Mouse (Mus musculus) intestine, postnatal 0 days (tissue): ENCODE measurements around the gene Gars. TPM values are rescaled to one million over a fixed set of nuclear protein-coding genes. Genes with fewer than 3 reads are reported as not detected.

ENCODE experiments used
- ATAC-seq: fragments of 200-750 bp; cut with Nextera tagmentation; 2 replicates; pipeline ENCODE4 v1.8.0; 2017; ENCODE audit warnings: mild to moderate bottlenecking, moderate TSS enrichment, moderate library complexity
- H3K27ac ChIP-seq: fragments of 300-500 bp; sonication (generic); 2 replicates; pipeline ENCODE4 v1.5.1; 2014; ENCODE audit warnings: mild to moderate bottlenecking, low read depth, low read length, moderate library complexity
- H3K27me3 ChIP-seq: fragments of 300-500 bp; sonication (generic); replicated peaks from 2 replicates; pipeline ENCODE4 v1.6.1; 2014; ENCODE audit warnings: low read length, mixed read lengths; ENCODE audit not compliant: control insufficient read depth, insufficient read depth
- H3K36me3 ChIP-seq: fragments of 300-500 bp; sonication (generic); 2 replicates; pipeline ENCODE4 v1.6.1; 2014; ENCODE audit warnings: mild to moderate bottlenecking, moderate library complexity; ENCODE audit not compliant: control insufficient read depth, insufficient read depth
- H3K4me1 ChIP-seq: fragments of 300-500 bp; sonication (generic); replicated peaks from 2 replicates; pipeline ENCODE4 v1.6.1; 2014; ENCODE audit warnings: antibody characterized with exemption, low read length, mixed read lengths; ENCODE audit not compliant: control insufficient read depth, insufficient read depth
- H3K4me2 ChIP-seq: fragments of 300-500 bp; sonication (generic); replicated peaks from 2 replicates; pipeline ENCODE4 v1.6.1; 2014; ENCODE audit warnings: low read depth, mild to moderate bottlenecking, moderate library complexity
- H3K4me3 ChIP-seq: fragments of 300-500 bp; sonication (generic); 2 replicates; pipeline ENCODE4 v1.5.1; 2014; ENCODE audit warnings: low read depth, low read length
- H3K9ac ChIP-seq: fragments of 300-500 bp; sonication (generic); 2 replicates; pipeline ENCODE4 v1.6.1; 2014; ENCODE audit warnings: mild to moderate bottlenecking, low read depth, low read length
- H3K9me3 ChIP-seq: fragments of 300-500 bp; sonication (generic); 2 replicates; pipeline ENCODE4 v1.6.1; 2016; ENCODE audit warnings: mixed run types; ENCODE audit not compliant: control insufficient read depth
- CTCF ChIP-seq: sonication (generic); IDR thresholded peaks from 2 replicates; pipeline ENCODE4 v1.5.1; 2016; ENCODE audit warnings: low read depth, mild to moderate bottlenecking, control low read depth, antibody characterized with exemption, moderate library complexity
- WGBS: fragments of 180-500 bp; shearing (Covaris S2); extraction: QIAGEN DNeasy Blood & Tissue Kit; methylation state at CpG from one replicate; pipeline ENCODE4 v1.1.7; 2014; 5-methylcytosine and 5-hydroxymethylcytosine counted together
- polyA plus RNA-seq: library from polyadenylated mRNA; unstranded; fragments of >200 nt; fragmentation: Nextera tagmentation; extraction: Ambion mirVana; gene quantifications from 2 replicates; pipeline ENCODE4 v1.2.1, GENCODE M21; 2015

Gars gene
- polyA plus RNA-seq, 1 experiment from 2014 or later: 67.7 TPM

DNA sequence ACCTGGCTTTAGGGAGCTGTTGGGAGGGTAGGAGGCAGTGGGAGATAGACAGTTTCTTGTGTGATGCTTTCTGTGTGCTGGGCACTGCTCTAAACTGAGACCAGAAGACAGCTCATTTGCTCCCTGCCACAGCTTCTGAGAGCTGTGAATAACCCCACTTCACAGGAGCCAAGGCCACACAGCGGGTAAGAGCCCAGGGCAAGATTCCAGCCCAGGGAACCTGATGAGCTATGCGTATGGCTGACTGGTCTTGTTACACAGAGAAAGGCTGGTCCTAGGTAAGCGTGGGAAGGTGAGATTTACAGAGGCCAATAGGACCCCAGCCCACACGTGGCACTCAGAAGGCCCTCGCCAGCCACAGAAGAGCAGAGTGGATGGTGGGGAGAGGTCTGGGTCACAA, 88.8 kb downstream of the Gars start:
- WGBS: 80% methylated on average over 5 of the region's 5 CpGs
- TF ChIP-seq CTCF: no peak
- Histone ChIP-seq H3K4me3 (no peak overlapping the region), H3K9ac (no peak overlapping the region), H3K36me3 (no peaks in the 10 kb centered on the region), H3K27me3 (no peaks in the 10 kb centered on the region; the same call in 1 of the 2 replicates), H3K4me2 (no peak overlapping the region), H3K9me3 (no peaks in the 10 kb centered on the region), H3K4me1 (no peaks in the 10 kb centered on the region), H3K27ac (no peak overlapping the region)
- ATAC-seq: no peak

GRCm38 (mm10) chr6:55128391-55128790, 90.6 kb downstream of the Gars start:
- H3K4me1 ChIP-seq: no peaks in the 10 kb centered on the region
- no peaks in the 10 kb centered on the region for H3K36me3 ChIP-seq
- H3K9ac ChIP-seq: no peak overlapping the region
- H3K27ac ChIP-seq: no peak overlapping the region
- no peak overlapping the region for H3K4me3 ChIP-seq
- no peaks in the 10 kb centered on the region for H3K9me3 ChIP-seq
- H3K4me2 ChIP-seq: no peak overlapping the region
- ATAC-seq: no peak
- H3K27me3 ChIP-seq: no peaks in the 10 kb centered on the region
- TF ChIP-seq CTCF: no peak

Other genes starting within 250 kb of the Gars start
- 7.8 and 8.5 TPM in 2 replicates for gene Znrf2, start 221.1 kb upstream of the Gars start, polyA plus RNA-seq
- gene Nod1, start 65.4 kb upstream of the Gars start, polyA plus RNA-seq: 2.3 and 2.7 TPM in 2 replicates
- 19.7 and 25.5 TPM in 2 replicates for gene Ggct, start 45.1 kb upstream of the Gars start, polyA plus RNA-seq
- gene Crhr2, start 95.0 kb downstream of the Gars start, polyA plus RNA-seq: 0.10 and 0.20 TPM in 2 replicates
- gene Inmt, start 137.0 kb downstream of the Gars start, polyA plus RNA-seq: 0.10 TPM in 1 of 2 replicates, not detected in the other
- 2.1 and 2.3 TPM in 2 replicates for gene Mindy4, start 165.4 kb downstream of the Gars start, polyA plus RNA-seq